Mouse (Mus musculus) hindbrain, postnatal 0 days (tissue): Measurements from ENCODE around the gene Slc38a2. TPM values are rescaled to one million over a fixed set of nuclear protein-coding genes. Genes with fewer than 3 reads are reported as not detected.

ENCODE experiments used
- ATAC-seq: fragments of 200-750 bp; cut with Nextera tagmentation; 2 replicates; pipeline ENCODE4 v1.8.0; 2017; ENCODE audit warnings: mild to moderate bottlenecking, moderate TSS enrichment, moderate library complexity
- DNase-seq: peaks from one replicate; pipeline ENCODE4 v3.0.0-alpha.2; 2015; ENCODE audit warnings: low spot score
- H3K27ac ChIP-seq: fragments of 300-500 bp; sonication (generic); 2 replicates; pipeline ENCODE4 v1.5.1; 2014; ENCODE audit warnings: mild to moderate bottlenecking
- H3K27me3 ChIP-seq: fragments of 300-500 bp; sonication (generic); 2 replicates; pipeline ENCODE4 v1.6.1; 2014; ENCODE audit warnings: low read length, mixed read lengths; ENCODE audit not compliant: insufficient read depth
- H3K36me3 ChIP-seq: fragments of 300-500 bp; sonication (generic); 2 replicates; pipeline ENCODE4 v1.6.1; 2014; ENCODE audit warnings: low read length, mixed read lengths; ENCODE audit not compliant: insufficient read depth
- H3K4me1 ChIP-seq: fragments of 300-500 bp; sonication (generic); 2 replicates; pipeline ENCODE4 v1.6.1; 2014; ENCODE audit warnings: antibody characterized with exemption, low read length, mixed read lengths; ENCODE audit not compliant: insufficient read depth
- H3K4me2 ChIP-seq: fragments of 300-500 bp; sonication (generic); 2 replicates; pipeline ENCODE4 v1.6.1; 2014; ENCODE audit warnings: low read depth, mild to moderate bottlenecking, low read length, moderate library complexity, mixed read lengths
- H3K4me3 ChIP-seq: fragments of 300-500 bp; sonication (generic); 2 replicates; pipeline ENCODE4 v1.5.1; 2014; ENCODE audit warnings: low read length
- H3K9ac ChIP-seq: fragments of 300-500 bp; sonication (generic); replicated peaks from 2 replicates; pipeline ENCODE4 v1.6.1; 2014; ENCODE audit warnings: mild to moderate bottlenecking, low read length, moderate library complexity, mixed read lengths
- H3K9me3 ChIP-seq: fragments of 300-500 bp; sonication (generic); 2 replicates; pipeline ENCODE4 v1.6.1; 2016; ENCODE audit warnings: low read length, mixed read lengths
- CTCF ChIP-seq: IDR thresholded peaks from 2 replicates; pipeline ENCODE4 v1.5.1; 2016; ENCODE audit warnings: antibody characterized with exemption, control low read depth, low read depth
- WGBS: fragments of 180-500 bp; shearing (Covaris S2); extraction: QIAGEN DNeasy Blood & Tissue Kit; methylation state at CpG from one replicate; pipeline ENCODE4 v1.1.7; 2014; 5-methylcytosine and 5-hydroxymethylcytosine counted together
- polyA plus RNA-seq: library from polyadenylated mRNA; unstranded; fragments of >200 nt; fragmentation: Nextera tagmentation; extraction: Ambion mirVana; gene quantifications from 2 replicates; pipeline ENCODE4 v1.2.1, GENCODE M21; 2015
- total RNA-seq: library from RNA; depleted of rRNA; stranded (reverse); fragments of >200 nt; gene quantifications from 2 replicates; pipeline ENCODE4 v1.2.3, GENCODE M21; 2014; rRNA removed

The Slc38a2 gene
- total and polyA plus RNA-seq, 2 experiments from 2014 or later: 74.4 to 85.3 TPM

GRCm38 (mm10) chr15:96641821-96642435, 57.6 kb downstream of the Slc38a2 start:
- Histone ChIP-seq H3K27ac (peak overlapping the region; percentile 100), H3K4me2 (peak overlapping the region; percentile 94), H3K36me3 (no peaks in the 10 kb centered on the region), H3K4me1 (peaks cover 9% of the 10 kb centered on the region; the same call in 1 of the 2 replicates), H3K9me3 (no peaks in the 10 kb centered on the region), H3K4me3 (peak overlapping the region; percentile 69), H3K9ac (peak overlapping the region; percentile 95), H3K27me3 (no peaks in the 10 kb centered on the region)
- DNase-seq (peak; percentile 49), ATAC-seq (peak; percentile 10; the same call in 1 of the 2 replicates)
- 0% methylated on average over 28 of the region's 31 CpGs for WGBS
- no peak for TF ChIP-seq CTCF

GRCm38 (mm10) chr15:96641111-96641820, 58.3 kb downstream of the Slc38a2 start:
- peak overlapping the region; percentile 100 for H3K27ac ChIP-seq

DNA sequence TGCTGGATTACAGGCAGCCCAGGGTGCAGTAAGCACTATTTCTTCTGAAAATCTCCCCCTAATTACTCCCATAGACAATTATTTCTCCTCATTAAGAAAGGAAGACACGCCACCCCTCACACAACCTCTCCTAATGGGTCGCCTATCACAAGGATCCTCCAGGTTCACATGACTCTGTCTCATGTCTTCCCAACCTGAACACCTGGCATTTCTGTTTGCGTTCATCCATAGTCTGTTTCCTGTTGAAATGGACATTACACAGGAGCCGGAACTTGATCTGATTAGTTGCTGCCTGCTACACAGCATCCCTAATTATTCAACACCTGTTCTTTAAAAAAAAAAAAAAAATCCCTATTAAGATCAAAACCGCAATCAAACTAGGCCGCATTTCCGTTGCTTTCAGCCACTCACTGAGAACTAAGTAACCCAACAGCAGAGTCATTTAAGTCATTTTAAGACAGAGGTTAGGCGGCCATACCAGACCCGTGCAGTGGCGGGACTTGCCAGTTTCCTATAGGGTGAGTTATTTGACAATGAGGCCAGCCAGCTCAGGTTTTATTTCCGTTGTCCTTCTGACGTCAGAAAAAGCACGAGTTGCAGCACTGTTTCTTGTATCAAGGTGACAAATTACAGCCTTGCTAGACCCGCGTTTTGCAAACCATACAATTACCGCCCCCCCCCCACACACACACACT, 59.1 kb downstream of the Slc38a2 start:
- Histone ChIP-seq H3K27me3 (no peaks in the 10 kb centered on the region), H3K4me2 (peak overlapping the region; percentile 94), H3K27ac (peak overlapping the region; percentile 100), H3K4me3 (peak overlapping the region; percentile 69), H3K4me1 (peaks cover 9% of the 10 kb centered on the region; the same call in 1 of the 2 replicates), H3K36me3 (no peaks in the 10 kb centered on the region; the same call in 1 of the 2 replicates), H3K9me3 (no peaks in the 10 kb centered on the region), H3K9ac (peak overlapping the region; percentile 95)
- DNase-seq: peak; percentile 73
- no peak for ATAC-seq
- no peak for TF ChIP-seq CTCF
- WGBS: 7% methylated on average over 16 of the region's 16 CpGs

More at GRCm38 (mm10) chr15:96641111-96641820, 58.3 kb downstream of the Slc38a2 start:
- WGBS: 0% methylated on average over 63 of the region's 63 CpGs
- TF ChIP-seq CTCF: no peak
- H3K4me3 ChIP-seq: peak overlapping the region; percentile 69
- DNase-seq (peak; percentile 86), ATAC-seq (peak; percentile 71)
- peaks cover 9% of the 10 kb centered on the region; the same call in 1 of the 2 replicates for H3K4me1 ChIP-seq
- no peaks in the 10 kb centered on the region for H3K36me3 ChIP-seq
- peak overlapping the region; percentile 95 for H3K9ac ChIP-seq
- H3K9me3 ChIP-seq: no peaks in the 10 kb centered on the region
- H3K4me2 ChIP-seq: peak overlapping the region; percentile 94
- H3K27me3 ChIP-seq: no peaks in the 10 kb centered on the region

GRCm38 (mm10) chr15:96639630-96640029, 59.9 kb downstream of the Slc38a2 start:
- Histone ChIP-seq H3K9me3 (no peaks in the 10 kb centered on the region), H3K9ac (peak overlapping the region; percentile 95), H3K27me3 (no peaks in the 10 kb centered on the region), H3K36me3 (no peaks in the 10 kb centered on the region; the same call in 1 of the 2 replicates), H3K4me1 (peaks cover 9% of the 10 kb centered on the region; the same call in 1 of the 2 replicates), H3K27ac (peak overlapping the region; percentile 66), H3K4me3 (peak overlapping the region; percentile 69), H3K4me2 (peak overlapping the region; percentile 94)
- 37% methylated on average over 8 of the region's 8 CpGs for WGBS
- no peak for DNase-seq
- ATAC-seq: no peak
- TF ChIP-seq CTCF: no peak

- H3K9ac ChIP-seq: peak overlapping the region; percentile 95; the same call in 1 of the 2 replicates
- no peak for TF ChIP-seq CTCF
- WGBS: 53% methylated on average over 2 of the region's 2 CpGs
- DNase-seq (peak; percentile 40), ATAC-seq (no peak)
- H3K4me1 ChIP-seq: peaks cover 9% of the 10 kb centered on the region; the same call in 1 of the 2 replicates
- H3K27ac ChIP-seq: no peak overlapping the region
- no peaks in the 10 kb centered on the region for H3K9me3 ChIP-seq
- H3K4me3 ChIP-seq: 0 out of 2 replicates have a peak overlapping the region, but pooled peaks have one; percentile 69
- H3K36me3 ChIP-seq: no peaks in the 10 kb centered on the region; the same call in 1 of the 2 replicates
- no peaks in the 10 kb centered on the region for H3K27me3 ChIP-seq
- H3K4me2 ChIP-seq: peak overlapping the region; percentile 94
These were observed 60.9 kb downstream of the Slc38a2 start for GRCm38 (mm10) chr15:96638656-96639055.

DNA sequence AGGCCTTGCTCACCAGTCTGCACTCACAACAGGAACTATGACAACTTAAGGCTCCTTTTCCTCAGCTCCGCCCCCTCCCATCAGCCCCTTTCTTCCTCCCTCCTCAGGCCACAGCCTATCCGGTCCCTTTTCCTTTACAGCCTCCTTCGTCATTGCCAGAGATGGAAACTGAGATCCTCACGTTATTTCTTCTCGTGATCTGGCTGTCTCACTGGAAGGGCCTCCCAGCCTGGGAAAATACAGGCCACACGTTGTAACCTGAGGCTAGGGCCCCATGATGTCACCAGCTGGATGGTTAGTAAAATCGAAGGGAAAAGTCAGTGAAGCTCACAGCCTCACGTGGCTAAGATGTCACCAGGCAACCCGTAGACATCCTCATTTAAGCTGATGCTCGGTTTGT, 61.4 kb downstream of the Slc38a2 start:
- H3K4me3 ChIP-seq: no peak overlapping the region
- H3K4me1 ChIP-seq: peaks cover 9% of the 10 kb centered on the region; the same call in 1 of the 2 replicates
- 49% methylated on average over 10 of the region's 10 CpGs for WGBS
- ATAC-seq (no peak), DNase-seq (peak; percentile 29)
- no peak overlapping the region for H3K27ac ChIP-seq
- TF ChIP-seq CTCF: no peak
- H3K9me3 ChIP-seq: no peaks in the 10 kb centered on the region
- H3K27me3 ChIP-seq: no peaks in the 10 kb centered on the region
- peak overlapping the region; percentile 94 for H3K4me2 ChIP-seq
- no peaks in the 10 kb centered on the region; the same call in 1 of the 2 replicates for H3K36me3 ChIP-seq
- H3K9ac ChIP-seq: no peak overlapping the region

Other genes with a start within 250 kb of the Slc38a2 start
- 25.2 and 27.2 TPM in 2 replicates for gene Scaf11, start 238.9 kb downstream of the Slc38a2 start, total RNA-seq
- gene Scaf11, start 238.9 kb downstream of the Slc38a2 start, polyA plus RNA-seq: 46.1 and 48.4 TPM in 2 replicates
- gene Slc38a1, start 56.8 kb downstream of the Slc38a2 start, total RNA-seq: 82.6 and 89.1 TPM in 2 replicates
- 109 and 115 TPM in 2 replicates for gene Slc38a1, start 56.8 kb downstream of the Slc38a2 start, polyA plus RNA-seq